Mouse (Mus musculus): ENCODE results near the gene Nid2. TPM values are rescaled to one million over a fixed set of nuclear protein-coding genes. Genes with fewer than 3 reads are reported as not detected.
A peak's percentile ranks its signal among the peaks of the same experiment; 100 is the strongest.

Nid2 gene
- polyA plus RNA-seq (2012; rRNA removed), result 87.3 and 105 TPM in 2 replicates
- polyA plus RNA-seq (2014; fragmentation: Nextera tagmentation; extraction: Ambion mirVana), result 107 and 112 TPM in 2 replicates

GRCm38 (mm10) chr14:19751025-19751771 lies at the start of gene Nid2:
Gene Nid2 (plus strand): TSS chr14:19751265.
- Histone ChIP-seq H3K27ac (replicated peaks; ENCODE audit: low read depth, low read length) (peak within 1 kb of the TSS; percentile 90), H3K4me1 (ENCODE audit: control insufficient read depth, insufficient read depth, low read length) (peaks cover 20% of the 10 kb centered on the region), H3K9ac (ENCODE audit: low read depth, low read length, severe bottlenecking) (peak within 1 kb of the TSS; percentile 62), H3K4me3 (replicated peaks; ENCODE audit: low read length) (peak within 1 kb of the TSS; percentile 61), H3K4me2 (replicated peaks; ENCODE audit: low read depth, low read length, severe bottlenecking) (peak within 1 kb of the TSS; percentile 88), H3K27me3 (ENCODE audit: control insufficient read depth, insufficient read depth, low read length) (no peaks in the 10 kb centered on the region), H3K36me3 (ENCODE audit: control insufficient read depth, insufficient read depth, low read length) (peaks cover 9% of the 10 kb centered on the region; the same call in 1 of the 2 replicates), H3K9me3 (ENCODE audit: control insufficient read depth, low read length) (no peaks in the 10 kb centered on the region)
- TF ChIP-seq POLR2A (IDR thresholded peaks at IDR 0.05; ENCODE audit: borderline replicate concordance, extremely low read depth, insufficient read depth, insufficient read length), result 0 out of 2 replicates have a peak, but pooled peaks have one; percentile 41
- DNase-seq (ENCODE audit: low spot score) (peak; percentile 97), ATAC-seq (ENCODE audit: low FRiP score, low read depth) (peak; percentile 95)
- WGBS, result under 1% methylated on average over 39 of the region's 45 CpGs

DNA sequence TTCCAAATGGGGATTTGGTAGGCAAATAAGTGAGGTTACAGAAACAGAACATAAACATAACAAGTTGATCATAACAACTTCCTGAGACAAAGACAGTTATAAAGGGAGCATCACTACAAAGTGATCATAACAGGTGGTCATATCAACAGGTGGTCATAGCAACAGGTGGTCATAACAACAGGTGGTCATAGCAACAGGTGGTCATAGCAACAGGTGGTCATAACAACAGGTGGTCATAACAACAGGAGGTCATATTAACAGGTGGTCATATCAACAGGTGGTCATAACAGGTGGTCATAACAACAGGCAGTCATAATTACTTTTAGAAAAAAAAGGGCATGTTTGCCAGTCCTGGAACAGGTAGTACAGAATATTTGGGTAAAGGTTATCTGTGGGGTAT lies 49.5 kb upstream of the Nid2 start:
- no peaks in the 10 kb centered on the region for H3K9me3 ChIP-seq (ENCODE audit: control insufficient read depth, low read length)
- H3K4me3 ChIP-seq (replicated peaks; ENCODE audit: low read length), result no peak overlapping the region
- no peak overlapping the region for H3K4me2 ChIP-seq (replicated peaks; ENCODE audit: low read depth, low read length, severe bottlenecking)
- H3K9ac ChIP-seq (ENCODE audit: low read depth, low read length, severe bottlenecking), result no peak overlapping the region
- H3K36me3 ChIP-seq (ENCODE audit: control insufficient read depth, insufficient read depth, low read length), result no peaks in the 10 kb centered on the region
- ATAC-seq (ENCODE audit: low FRiP score, low read depth), result no peak
- peaks cover under 1% of the 10 kb centered on the region; the same call in 1 of the 2 replicates for H3K4me1 ChIP-seq (ENCODE audit: control insufficient read depth, insufficient read depth, low read length)
- no peaks in the 10 kb centered on the region for H3K27me3 ChIP-seq (ENCODE audit: control insufficient read depth, insufficient read depth, low read length)
- no peak overlapping the region for H3K27ac ChIP-seq (replicated peaks; ENCODE audit: low read depth, low read length)
- DNase-seq (ENCODE audit: low spot score), result no peak
- no peak for TF ChIP-seq POLR2A (IDR thresholded peaks at IDR 0.05; ENCODE audit: borderline replicate concordance, extremely low read depth, insufficient read depth, insufficient read length)

GRCm38 (mm10) chr14:19705649-19706048 lies 45.4 kb upstream of the Nid2 start:
- H3K9ac ChIP-seq (ENCODE audit: low read depth, low read length, severe bottlenecking), result no peak overlapping the region
- ATAC-seq (ENCODE audit: low FRiP score, low read depth), result peak; percentile 64; the same call in 1 of the 2 replicates
- peaks cover 17% of the 10 kb centered on the region for H3K4me1 ChIP-seq (ENCODE audit: control insufficient read depth, insufficient read depth, low read length)
- H3K4me2 ChIP-seq (replicated peaks; ENCODE audit: low read depth, low read length, severe bottlenecking), result peak overlapping the region; percentile 22; the same call in 1 of the 2 replicates
- no peaks in the 10 kb centered on the region for H3K36me3 ChIP-seq (ENCODE audit: control insufficient read depth, insufficient read depth, low read length)
- H3K9me3 ChIP-seq (ENCODE audit: control insufficient read depth, low read length), result no peaks in the 10 kb centered on the region
- 9% methylated on average over 16 of the region's 16 CpGs for WGBS
- DNase-seq (ENCODE audit: low spot score), result peak; percentile 58
- no peak for TF ChIP-seq POLR2A (IDR thresholded peaks at IDR 0.05; ENCODE audit: borderline replicate concordance, extremely low read depth, insufficient read depth, insufficient read length)
- no peaks in the 10 kb centered on the region for H3K27me3 ChIP-seq (ENCODE audit: control insufficient read depth, insufficient read depth, low read length)
- H3K27ac ChIP-seq (replicated peaks; ENCODE audit: low read depth, low read length), result no peak overlapping the region
- no peak overlapping the region for H3K4me3 ChIP-seq (replicated peaks; ENCODE audit: low read length)

DNA sequence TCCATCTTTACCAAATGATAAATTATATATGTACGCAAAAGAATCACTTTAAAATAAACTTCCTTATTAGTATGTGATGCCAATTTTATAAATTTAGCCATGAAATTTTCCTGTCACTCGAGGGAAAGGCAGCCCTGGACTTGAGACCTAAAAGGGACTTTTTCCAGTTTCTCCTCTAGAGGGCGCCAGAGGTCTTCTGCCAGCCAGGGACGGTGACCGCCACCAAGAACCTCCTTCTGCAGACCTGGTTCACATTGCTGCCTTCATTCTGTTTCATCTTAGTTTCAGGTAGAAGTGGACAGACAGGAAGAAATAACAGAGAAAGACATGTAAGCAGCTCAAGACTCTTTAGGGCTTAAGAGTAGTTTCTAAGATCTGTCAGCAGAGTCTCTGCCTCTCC lies 44.6 kb upstream of the Nid2 start:
- H3K4me3 ChIP-seq (replicated peaks; ENCODE audit: low read length), result no peak overlapping the region
- peak; percentile 53; the same call in 1 of the 2 replicates for ATAC-seq (ENCODE audit: low FRiP score, low read depth)
- H3K9ac ChIP-seq (ENCODE audit: low read depth, low read length, severe bottlenecking), result no peak overlapping the region
- no peaks in the 10 kb centered on the region for H3K9me3 ChIP-seq (ENCODE audit: control insufficient read depth, low read length)
- peaks cover 17% of the 10 kb centered on the region for H3K4me1 ChIP-seq (ENCODE audit: control insufficient read depth, insufficient read depth, low read length)
- under 1% methylated on average over 5 of the region's 5 CpGs for WGBS
- no peaks in the 10 kb centered on the region for H3K36me3 ChIP-seq (ENCODE audit: control insufficient read depth, insufficient read depth, low read length)
- peak; percentile 77 for DNase-seq (ENCODE audit: low spot score)
- H3K4me2 ChIP-seq (replicated peaks; ENCODE audit: low read depth, low read length, severe bottlenecking), result no peak overlapping the region
- H3K27ac ChIP-seq (replicated peaks; ENCODE audit: low read depth, low read length), result no peak overlapping the region
- no peak for TF ChIP-seq POLR2A (IDR thresholded peaks at IDR 0.05; ENCODE audit: borderline replicate concordance, extremely low read depth, insufficient read depth, insufficient read length)
- no peaks in the 10 kb centered on the region for H3K27me3 ChIP-seq (ENCODE audit: control insufficient read depth, insufficient read depth, low read length)

- ATAC-seq (ENCODE audit: low FRiP score, low read depth) (peak; percentile 56; the same call in 1 of the 2 replicates), DNase-seq (ENCODE audit: low spot score) (peak; percentile 29)
- Histone ChIP-seq H3K9ac (ENCODE audit: low read depth, low read length, severe bottlenecking) (no peak overlapping the region), H3K4me2 (replicated peaks; ENCODE audit: low read depth, low read length, severe bottlenecking) (no peak overlapping the region), H3K27ac (replicated peaks; ENCODE audit: low read depth, low read length) (peak overlapping the region; percentile 55; the same call in 1 of the 2 replicates), H3K27me3 (ENCODE audit: control insufficient read depth, insufficient read depth, low read length) (no peaks in the 10 kb centered on the region), H3K4me3 (replicated peaks; ENCODE audit: low read length) (no peak overlapping the region), H3K9me3 (ENCODE audit: control insufficient read depth, low read length) (no peaks in the 10 kb centered on the region), H3K36me3 (ENCODE audit: control insufficient read depth, insufficient read depth, low read length) (no peaks in the 10 kb centered on the region), H3K4me1 (ENCODE audit: control insufficient read depth, insufficient read depth, low read length) (peaks cover 17% of the 10 kb centered on the region)
- TF ChIP-seq POLR2A (IDR thresholded peaks at IDR 0.05; ENCODE audit: borderline replicate concordance, extremely low read depth, insufficient read depth, insufficient read length), result no peak
- whole genome bisulfite sequencing, result 18% methylated on average over 2 of the region's 2 CpGs
Observed at GRCm38 (mm10) chr14:19706997-19707396, 44.1 kb upstream of the Nid2 start.
